Mouse (Mus musculus) right cerebral cortex, postnatal 4 days (tissue): Measurements from ENCODE around the gene Pgpep1l.
"Not testable (repeated sequence)": the region's sequence is repeated elsewhere in the genome, so short reads cannot be mapped to it uniquely, and the experiment has no call there.

Source experiments
- DNase-seq: peaks from one replicate; pipeline ENCODE4 v3.0.0-alpha.2; 2022

The Pgpep1l gene

GRCm38 (mm10) chr7:68264028-68264453 is at the start of gene Pgpep1l:
TSS of gene Pgpep1l (minus strand) at chr7:68264233.
- peak; percentile 19 for DNase-seq

DNA sequence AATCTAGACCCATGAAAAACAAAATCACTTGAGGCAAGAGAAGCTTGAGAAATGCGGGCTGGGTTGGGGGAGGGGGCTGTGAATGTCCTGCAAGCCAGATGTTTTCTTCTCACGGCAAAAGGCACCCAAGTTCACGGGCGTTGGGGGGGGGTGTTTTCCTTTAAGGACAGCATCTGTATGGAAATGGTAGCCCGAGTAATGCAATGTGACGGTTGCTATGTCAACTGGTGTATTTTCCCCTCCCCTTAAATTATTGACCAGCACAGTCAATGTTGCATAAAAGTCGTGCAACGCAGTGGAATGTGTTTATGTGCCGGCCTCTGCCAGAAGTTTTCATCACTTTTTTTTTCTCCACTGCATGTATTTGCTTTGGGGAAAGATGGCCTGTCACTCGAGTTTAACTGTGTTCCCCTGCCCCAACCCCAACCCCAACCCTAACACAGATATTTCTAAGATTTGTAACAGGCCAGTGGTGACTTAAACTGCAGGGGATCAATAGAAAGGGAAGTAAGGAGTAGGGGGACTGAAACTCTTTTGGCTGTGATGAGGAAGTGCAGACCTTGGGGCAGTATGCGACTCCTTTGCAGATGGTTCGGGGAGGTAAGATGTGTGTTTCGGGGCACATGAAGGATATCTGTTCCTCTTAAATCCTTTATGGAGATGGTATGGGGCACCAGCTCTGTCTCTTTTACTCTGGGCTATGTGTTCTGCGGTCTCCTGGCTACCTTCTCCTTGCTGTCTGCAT is 49.2 kb upstream of the Pgpep1l start:
- DNase-seq: no peak

DNA sequence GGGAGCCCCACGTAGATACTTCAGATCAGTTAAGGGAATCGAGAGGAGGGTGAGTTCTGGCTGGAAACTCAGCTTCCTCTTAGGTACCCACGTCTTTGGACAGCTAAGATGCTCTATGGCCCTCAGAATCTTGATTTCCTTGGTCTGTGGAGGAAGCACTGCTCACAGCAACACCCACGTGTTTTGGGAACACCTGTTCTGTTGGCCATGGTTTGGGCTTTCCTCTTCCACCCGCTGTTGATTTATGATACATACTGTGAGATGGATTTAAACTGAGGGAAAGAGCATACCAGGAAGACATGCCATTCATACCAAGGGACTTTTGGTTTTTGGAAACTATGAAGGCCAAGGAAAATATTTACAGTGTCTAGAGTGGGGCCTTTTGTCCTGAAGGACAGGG is 48.4 kb upstream of the Pgpep1l start:
- DNase-seq: no peak

- DNase-seq: no peak
Measured at GRCm38 (mm10) chr7:68311469-68311868, 47.4 kb upstream of the Pgpep1l start.

DNA sequence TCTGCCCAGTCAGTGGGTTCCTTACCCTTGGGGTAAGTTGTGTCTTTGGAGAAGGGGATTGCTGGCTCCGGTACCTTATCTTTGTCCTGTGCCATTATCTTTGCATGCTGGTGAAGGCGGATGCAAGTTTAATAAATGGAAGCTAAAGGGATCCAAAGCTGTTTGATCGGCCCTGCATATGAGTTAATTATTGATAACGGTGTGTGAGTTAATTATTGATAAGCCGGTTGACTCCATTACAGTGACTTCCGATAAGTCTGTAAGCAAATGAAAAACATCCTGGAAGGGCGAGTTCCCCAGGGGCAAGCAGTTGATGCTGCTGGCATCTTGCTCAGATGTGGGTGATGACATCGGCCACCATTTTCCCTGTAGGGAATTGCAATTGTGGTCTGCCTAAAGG is 42.7 kb upstream of the Pgpep1l start:
- DNase-seq: no peak

DNA sequence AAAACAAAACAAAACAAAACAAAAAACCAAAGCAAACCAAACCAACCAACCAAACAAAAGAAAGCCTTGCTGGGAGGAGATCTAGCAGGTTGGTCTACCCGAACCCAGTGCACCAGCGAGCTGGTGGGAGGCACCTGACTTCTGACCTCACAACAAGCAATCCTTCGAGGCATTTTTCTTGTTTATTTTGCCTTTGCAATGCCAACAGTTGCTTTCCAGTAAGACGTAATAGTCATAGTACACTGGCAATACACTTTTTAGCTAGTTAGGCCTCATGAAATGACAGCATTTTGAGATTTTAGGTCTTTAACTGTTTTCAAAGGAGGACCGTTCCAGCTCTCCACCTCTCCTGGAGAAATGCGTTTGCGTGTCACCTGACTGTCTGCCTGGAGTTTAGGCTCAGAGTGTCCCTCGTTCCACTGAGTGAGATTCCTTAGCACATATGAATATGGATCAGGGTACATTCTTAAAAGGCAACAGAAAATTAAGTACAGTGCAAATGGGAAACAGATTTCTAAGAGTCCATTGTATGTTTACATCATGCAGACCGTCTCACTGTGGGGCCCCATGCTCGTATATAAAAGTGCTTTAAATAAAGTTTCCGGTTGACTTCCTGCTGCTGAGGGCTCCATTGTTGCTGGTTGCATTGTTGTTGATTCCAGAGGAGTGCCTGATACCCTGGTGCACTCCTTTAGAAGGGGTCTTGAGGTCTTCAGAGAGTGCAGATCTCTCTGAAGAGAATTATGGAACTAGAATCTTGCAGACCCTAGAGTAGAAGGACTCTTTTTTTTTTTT is 41.9 kb upstream of the Pgpep1l start:
- no peak for DNase-seq

GRCm38 (mm10) chr7:68303685-68304084 is 39.7 kb upstream of the Pgpep1l start:
- DNase-seq: no peak

DNA sequence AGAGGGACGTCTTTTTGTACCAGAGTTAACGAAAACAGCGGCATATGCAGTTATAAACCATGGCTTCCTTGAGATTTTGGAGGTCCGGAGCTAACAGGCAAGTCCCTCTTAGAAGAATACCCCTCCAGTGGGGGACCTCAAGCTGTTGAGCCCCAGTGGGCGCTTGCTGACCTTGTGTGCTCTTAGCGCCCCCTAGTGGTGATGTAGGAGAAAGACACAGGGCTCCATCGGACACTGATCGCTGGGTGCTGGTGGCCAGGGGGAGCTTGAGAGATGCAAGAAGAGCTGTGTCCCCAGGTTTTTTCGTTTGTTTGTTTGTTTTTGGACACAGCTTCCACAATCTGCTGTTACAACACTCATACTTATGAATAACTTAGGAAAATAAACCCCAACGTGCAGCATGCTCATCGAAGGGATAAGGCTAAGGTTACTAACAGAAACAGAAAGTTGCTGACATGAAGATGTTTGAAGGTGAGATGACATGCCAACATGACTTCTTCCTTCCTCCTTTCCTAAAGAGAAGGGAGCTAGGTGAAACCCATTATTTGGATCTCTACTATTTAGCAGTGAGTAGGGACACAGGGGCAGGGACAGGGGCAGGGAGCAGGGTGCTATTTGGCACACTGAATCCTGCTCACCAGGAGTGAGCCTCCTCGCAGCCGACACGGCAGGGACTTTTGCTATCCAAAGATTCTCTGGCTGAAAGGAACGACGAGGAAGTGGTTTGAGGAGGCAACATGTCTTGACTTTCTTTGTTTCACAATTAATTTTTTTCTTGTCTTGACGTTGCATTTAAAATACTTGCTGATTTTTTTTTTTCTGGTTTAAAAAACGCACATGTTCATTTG is 38.8 kb upstream of the Pgpep1l start:
- DNase-seq: peak; percentile 59

GRCm38 (mm10) chr7:68301160-68301559 is 37.1 kb upstream of the Pgpep1l start:
- no peak for DNase-seq

GRCm38 (mm10) chr7:68298381-68299076 is 34.5 kb upstream of the Pgpep1l start:
- DNase-seq: peak; percentile 42

DNA sequence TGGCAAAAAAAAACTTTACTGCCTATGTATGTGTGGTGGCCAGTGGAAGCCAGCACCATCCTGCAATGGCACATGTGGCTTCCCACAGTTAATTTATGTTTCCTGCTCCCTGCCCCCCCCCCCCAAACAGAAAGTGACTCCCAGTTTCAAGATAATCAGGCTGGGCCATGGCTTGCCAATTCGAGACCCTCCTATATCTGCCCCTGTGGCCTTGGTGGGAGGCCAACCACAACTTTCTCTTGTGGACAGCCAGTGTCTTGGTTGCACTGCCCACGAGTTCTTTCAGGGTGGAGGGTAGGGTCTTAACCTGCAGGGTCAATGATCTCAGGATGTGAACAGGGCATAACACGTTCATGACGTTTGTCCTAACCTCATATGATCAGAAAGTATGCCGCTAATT is 32.5 kb upstream of the Pgpep1l start:
- no peak for DNase-seq

- DNase-seq: no peak
Measured at GRCm38 (mm10) chr7:68293997-68294789, 30.2 kb upstream of the Pgpep1l start.

DNA sequence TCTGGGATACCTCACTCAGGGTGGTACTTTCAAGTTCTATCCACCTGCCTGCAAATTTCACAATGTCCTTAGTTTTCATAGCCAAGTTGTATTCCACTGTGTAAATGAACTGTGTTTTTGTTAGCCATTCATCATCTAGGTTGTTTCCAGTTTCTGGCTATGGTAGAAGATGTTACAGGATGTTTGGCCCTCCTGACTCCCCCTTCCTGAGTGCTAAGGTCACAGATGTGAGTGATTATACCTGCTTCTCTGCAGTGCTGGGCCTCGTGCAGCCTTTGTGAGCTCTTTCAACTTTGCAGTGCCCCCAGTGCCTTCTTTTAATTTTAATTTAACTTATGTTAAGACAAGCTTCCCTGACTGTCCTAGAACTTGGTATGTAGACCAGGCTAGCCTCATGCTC is 27.6 kb upstream of the Pgpep1l start:
- no peak for DNase-seq

DNA sequence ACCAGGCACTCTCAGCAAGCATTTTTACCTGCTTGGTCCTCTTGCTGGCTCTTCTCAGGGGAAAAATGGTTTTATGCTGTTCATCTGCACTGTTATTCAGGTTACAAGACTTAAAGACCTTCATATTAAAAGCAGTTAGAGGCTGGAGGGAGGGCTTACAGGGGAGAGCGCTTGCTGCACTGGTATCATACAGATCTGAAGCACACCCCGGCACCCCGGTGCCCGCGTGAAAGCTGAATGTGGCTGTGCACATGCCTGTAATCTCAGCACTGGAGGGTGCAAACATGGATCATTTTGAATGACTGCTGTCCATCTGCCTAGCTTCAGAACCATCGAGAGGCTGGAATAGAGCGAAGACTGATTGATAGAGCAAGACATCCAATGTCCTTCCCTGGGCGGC is 25.0 kb upstream of the Pgpep1l start:
- no peak for DNase-seq

- not testable (repeated sequence) for DNase-seq
Measured at GRCm38 (mm10) chr7:68288000-68288399, 24.0 kb upstream of the Pgpep1l start.

GRCm38 (mm10) chr7:68287582-68287981 is 23.5 kb upstream of the Pgpep1l start:
- DNase-seq: no peak

DNA sequence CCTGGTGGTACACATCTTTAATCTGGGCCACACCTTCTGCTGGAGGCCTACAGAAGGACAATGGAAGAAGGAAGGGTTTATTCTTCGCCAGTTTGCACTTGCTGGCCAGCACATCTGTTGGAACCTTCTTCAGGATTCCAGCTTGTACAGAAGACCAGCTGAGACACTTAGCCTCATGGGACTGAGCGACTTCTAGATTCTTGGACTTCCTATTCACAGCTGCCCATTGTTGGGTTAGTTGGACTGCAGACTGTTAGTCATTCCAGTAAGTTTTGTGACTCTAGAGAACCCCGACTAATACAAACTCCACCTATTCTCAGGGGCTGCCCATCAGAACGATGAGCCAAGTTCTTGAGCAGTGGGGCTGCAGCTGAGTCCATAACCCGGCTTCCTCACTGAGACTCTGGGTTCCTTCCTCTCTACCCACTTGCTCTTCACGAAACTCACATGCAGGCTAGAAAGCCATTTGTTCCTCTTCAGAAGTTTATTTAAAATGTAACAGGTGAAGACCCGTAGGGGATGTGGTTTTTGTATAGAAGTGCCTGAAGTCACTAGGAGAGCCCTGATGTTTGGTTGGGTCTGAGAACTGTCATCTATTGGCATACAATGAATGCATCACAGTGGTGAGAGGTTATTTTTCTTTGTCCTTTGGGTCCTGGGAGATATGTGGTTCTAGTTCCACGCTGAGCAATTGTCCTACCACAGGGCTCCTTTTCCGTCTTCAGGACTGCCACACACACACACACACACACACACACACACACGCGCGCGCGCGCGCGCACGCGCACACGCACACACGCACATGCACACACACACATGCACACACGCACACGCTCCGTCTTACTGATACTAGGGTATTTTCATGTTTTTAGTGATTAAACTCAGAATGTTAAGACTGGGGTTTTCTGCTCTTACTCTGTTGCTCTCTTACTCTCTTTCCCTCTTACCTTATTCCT is 22.8 kb upstream of the Pgpep1l start:
- no peak for DNase-seq

GRCm38 (mm10) chr7:68285851-68286298 is 21.8 kb upstream of the Pgpep1l start:
- DNase-seq: no peak

- no peak for DNase-seq
Measured at GRCm38 (mm10) chr7:68283776-68284175, 19.7 kb upstream of the Pgpep1l start.

DNA sequence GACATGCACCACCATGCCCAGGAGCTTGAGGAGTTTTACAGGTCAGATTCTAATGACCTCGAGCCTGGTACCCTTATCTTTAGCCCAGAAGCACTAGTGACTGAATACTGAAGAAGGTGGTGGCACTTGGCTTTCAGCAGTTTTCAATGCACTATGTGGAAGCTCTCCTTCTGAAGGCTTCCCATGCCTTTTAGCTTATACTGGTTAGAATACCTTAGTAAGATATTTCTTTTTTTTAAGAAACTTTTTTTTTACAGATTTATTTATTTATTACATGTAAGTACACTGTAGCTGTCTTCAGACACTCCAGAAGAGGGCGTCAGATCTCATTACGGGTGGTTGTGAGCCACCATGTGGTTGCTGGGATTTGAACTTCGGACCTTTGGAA is 19.1 kb upstream of the Pgpep1l start:
- not testable (repeated sequence) for DNase-seq
